Mouse (Mus musculus) G1E (cell line): ENCODE results near the gene Ankrd39.

Source experiments
- CTCF ChIP-seq: IDR thresholded peaks from 2 replicates; pipeline ENCODE4 v1.5.1; 2012; ENCODE audit warnings: low read depth, low read length, inconsistent platforms, mixed read lengths
- GATA1 ChIP-seq: IDR thresholded peaks from 2 replicates; pipeline ENCODE4 v1.6.1; 2012; ENCODE audit warnings: borderline replicate concordance, low read length, inconsistent platforms, mixed read lengths
- TAL1 ChIP-seq: conservative IDR thresholded peaks from 2 replicates; pipeline ENCODE4 v1.6.1; 2012; ENCODE audit warnings: low read depth, low read length, inconsistent platforms, mixed read lengths

DNA sequence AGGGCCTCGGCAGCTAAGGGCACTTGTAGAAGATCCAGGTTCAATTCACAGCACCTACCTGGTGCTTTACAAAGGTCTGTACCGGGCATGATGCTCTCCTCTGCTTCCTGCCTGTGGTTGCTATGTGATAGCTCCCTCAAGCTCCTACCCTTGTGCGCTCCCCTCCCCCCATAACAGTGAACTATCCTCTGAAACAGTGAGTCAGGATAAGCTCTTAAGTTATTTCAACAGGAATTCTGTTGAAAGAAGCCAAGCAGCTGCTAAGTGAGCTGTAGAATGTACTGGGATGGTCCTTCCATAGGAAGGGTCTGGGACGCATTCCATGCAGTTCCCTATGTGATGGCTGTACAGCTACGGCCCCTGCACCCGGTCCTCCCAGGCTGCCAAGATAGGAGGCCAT is 13.7 kb downstream of the Ankrd39 start:
- TF ChIP-seq GATA1 (no peak), CTCF (no peak), TAL1 (no peak)
